Mouse (Mus musculus) ES-E14 (cell line): ENCODE results near the gene Lmod1.

Experiments
- HCFC1 ChIP-seq: IDR thresholded peaks from 2 replicates; pipeline ENCODE4 v1.6.1; 2012; ENCODE audit warnings: low read length, inconsistent platforms, borderline replicate concordance; ENCODE audit not compliant: insufficient read depth
- ZNF384 ChIP-seq: IDR thresholded peaks from 2 replicates; pipeline ENCODE4 v1.6.1; 2012; ENCODE audit warnings: low read depth, low read length, inconsistent platforms

DNA sequence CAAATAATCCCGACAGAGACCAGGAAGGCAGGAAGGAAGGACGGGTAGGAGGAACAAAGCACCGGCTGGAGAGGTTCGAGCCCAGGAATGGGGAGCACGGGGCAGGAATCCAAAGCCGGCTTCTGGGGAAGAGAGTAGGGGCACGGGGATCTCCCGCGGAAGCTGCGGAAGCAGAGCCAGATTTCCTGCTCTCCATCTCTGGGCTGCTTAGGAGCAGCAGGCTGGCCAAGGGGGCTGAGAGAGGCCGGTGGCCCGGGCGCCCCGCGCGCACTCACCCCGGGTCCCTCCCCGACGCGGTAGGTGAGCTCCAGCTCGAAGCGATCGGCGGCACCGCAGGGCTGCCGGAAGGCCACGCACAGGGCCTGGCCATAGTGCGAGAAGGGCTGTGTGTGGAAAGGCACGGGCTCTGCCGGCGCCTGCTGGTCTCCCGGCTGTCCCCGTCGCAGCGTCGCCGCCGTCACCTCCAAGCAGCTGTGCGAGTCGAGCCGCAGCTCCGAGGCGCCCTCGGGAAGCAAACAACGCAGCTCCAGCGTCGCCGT, 41.3 kb upstream of the Lmod1 start:
- TF ChIP-seq ZNF384, result no peak
- TF ChIP-seq HCFC1, result no peak
